Mouse (Mus musculus) megakaryocyte-erythroid progenitor cell, adult 5-6 weeks (primary cell): Measurements from ENCODE around the gene Dao. TPM values are rescaled to one million over a fixed set of nuclear protein-coding genes. Genes with fewer than 3 reads are reported as not detected.
A peak's percentile ranks its signal among the peaks of the same experiment; 100 is the strongest.

Source experiments
- ATAC-seq: replicated peaks from 2 replicates; pipeline ENCODE4 v1.8.0; 2016; ENCODE audit warnings: mild to moderate bottlenecking, inconsistent platforms; ENCODE audit not compliant: severe bottlenecking, poor library complexity, low FRiP score, low TSS enrichment
- total RNA-seq, 2 experiments: library from RNA; stranded (forward) in 1 of 2; stranded (reverse) in 1 of 2; fragments of 200-1000, 215-1000 nt in 1 of 2; fragments of >200 nt in 1 of 2; fragmentation: Nextera tagmentation in 1 of 2; gene quantifications; 2 replicates each; pipeline ENCODE4 v1.2.3; 2014 to 2017

Gene Dao
- total RNA-seq, 2 experiments from 2014 or later = not detected

GRCm38 (mm10) chr5:114007753-114008453 lies 4.4 kb downstream of the Dao start:
- no peak for ATAC-seq

- ATAC-seq = no peak
Observed at GRCm38 (mm10) chr5:114009049-114009448, 5.5 kb downstream of the Dao start.

- 0 out of 2 replicates have a peak, but pooled peaks have one; percentile 41 for ATAC-seq
Observed at GRCm38 (mm10) chr5:114015121-114015520, 11.6 kb downstream of the Dao start.

- ATAC-seq = no peak
Observed at GRCm38 (mm10) chr5:114024390-114024789, 20.9 kb downstream of the Dao start.

GRCm38 (mm10) chr5:114024885-114025284 lies 21.4 kb downstream of the Dao start:
- ATAC-seq = no peak

- no peak for ATAC-seq
Observed at GRCm38 (mm10) chr5:114027217-114027944, 23.9 kb downstream of the Dao start.

- ATAC-seq = no peak
Observed at GRCm38 (mm10) chr5:114028111-114028510, 24.6 kb downstream of the Dao start.

GRCm38 (mm10) chr5:114030652-114031051 lies 27.1 kb downstream of the Dao start:
- no peak for ATAC-seq

- ATAC-seq = no peak
Observed at GRCm38 (mm10) chr5:114032161-114032763, 28.8 kb downstream of the Dao start.

- ATAC-seq = no peak
Observed at GRCm38 (mm10) chr5:114034393-114034792, 30.9 kb downstream of the Dao start.

- no peak for ATAC-seq
Observed at GRCm38 (mm10) chr5:114035111-114035510, 31.6 kb downstream of the Dao start.

- no peak for ATAC-seq
Observed at GRCm38 (mm10) chr5:114040508-114040907, 37.0 kb downstream of the Dao start.

GRCm38 (mm10) chr5:114040911-114041310 lies 37.4 kb downstream of the Dao start:
- no peak for ATAC-seq

- peak; percentile 95 for ATAC-seq
Observed at GRCm38 (mm10) chr5:114041327-114041930, 37.9 kb downstream of the Dao start.

- no peak for ATAC-seq
Observed at GRCm38 (mm10) chr5:114043800-114044199, 40.3 kb downstream of the Dao start.

- no peak for ATAC-seq
Observed at GRCm38 (mm10) chr5:114045134-114045533, 41.6 kb downstream of the Dao start.

- no peak for ATAC-seq
Observed at GRCm38 (mm10) chr5:114046151-114046550, 42.6 kb downstream of the Dao start.

- ATAC-seq = no peak
Observed at GRCm38 (mm10) chr5:114046604-114047003, 43.1 kb downstream of the Dao start.

- ATAC-seq = no peak
Observed at GRCm38 (mm10) chr5:114047182-114047581, 43.7 kb downstream of the Dao start.

GRCm38 (mm10) chr5:114048731-114049308 lies 45.3 kb downstream of the Dao start:
- no peak for ATAC-seq
